Mouse (Mus musculus): Measurements from ENCODE around the gene Bcl2l15.

Bcl2l15 gene

GRCm38 (mm10) chr3:103867424-103867971, 35.1 kb downstream of the Bcl2l15 start:
- DNase-seq (ENCODE audit: low read depth, low spot score) = no peak

- no peak for DNase-seq (ENCODE audit: low read depth, low spot score)
These were observed 35.6 kb downstream of the Bcl2l15 start for GRCm38 (mm10) chr3:103868008-103868407.

GRCm38 (mm10) chr3:103872663-103873098, 40.3 kb downstream of the Bcl2l15 start:
- DNase-seq (ENCODE audit: low read depth, low spot score) = no peak

GRCm38 (mm10) chr3:103874329-103874728, 41.9 kb downstream of the Bcl2l15 start:
- DNase-seq (ENCODE audit: low read depth, low spot score) = no peak

GRCm38 (mm10) chr3:103885946-103886345, 53.5 kb downstream of the Bcl2l15 start:
- no peak for DNase-seq (ENCODE audit: low read depth, low spot score)

- DNase-seq (ENCODE audit: low read depth, low spot score) = peak; percentile 19
These were observed 55.2 kb downstream of the Bcl2l15 start for GRCm38 (mm10) chr3:103887581-103887980.

- no peak for DNase-seq (ENCODE audit: low read depth, low spot score)
These were observed 61.0 kb downstream of the Bcl2l15 start for GRCm38 (mm10) chr3:103893374-103893773.
